Mouse (Mus musculus) kidney, postnatal 0 days (tissue): ENCODE data around the gene Polr3c. TPM values are rescaled to one million over a fixed set of nuclear protein-coding genes. Genes with fewer than 3 reads are reported as not detected.
"Not testable (repeated sequence)": the region's sequence is repeated elsewhere in the genome, so short reads cannot be mapped to it uniquely, and the experiment has no call there.

Experiments
- ATAC-seq: fragments of 200-750 bp; cut with Nextera tagmentation; replicated peaks from 2 replicates; pipeline ENCODE4 v1.8.0; 2017; ENCODE audit warnings: low read depth, moderate number of reproducible peaks, moderate TSS enrichment, moderate library complexity; ENCODE audit not compliant: low FRiP score
- DNase-seq: peaks from one replicate; pipeline ENCODE4 v3.0.0-alpha.2; 2016; ENCODE audit warnings: low spot score
- H3K27ac ChIP-seq: fragments of 300-500 bp; sonication (generic); 2 replicates; pipeline ENCODE4 v1.5.1; 2014; ENCODE audit warnings: mild to moderate bottlenecking
- H3K27me3 ChIP-seq: fragments of 300-500 bp; sonication (generic); 2 replicates; pipeline ENCODE4 v1.6.1; 2014; ENCODE audit warnings: low read length, mixed read lengths; ENCODE audit not compliant: insufficient read depth
- H3K36me3 ChIP-seq: fragments of 300-500 bp; sonication (generic); 2 replicates; pipeline ENCODE4 v1.6.1; 2014; ENCODE audit warnings: low read length, mixed read lengths; ENCODE audit not compliant: insufficient read depth
- H3K4me1 ChIP-seq: fragments of 300-500 bp; sonication (generic); replicated peaks from 2 replicates; pipeline ENCODE4 v1.6.1; 2014; ENCODE audit warnings: antibody characterized with exemption, low read length, mixed read lengths; ENCODE audit not compliant: insufficient read depth
- H3K4me2 ChIP-seq: fragments of 300-500 bp; sonication (generic); 2 replicates; pipeline ENCODE4 v1.6.1; 2014; ENCODE audit warnings: mild to moderate bottlenecking, low read length, moderate library complexity, mixed read lengths
- H3K4me3 ChIP-seq: fragments of 300-500 bp; sonication (generic); replicated peaks from 2 replicates; pipeline ENCODE4 v1.5.1; 2014; ENCODE audit warnings: low read depth, low read length
- H3K9ac ChIP-seq: fragments of 300-500 bp; sonication (generic); 2 replicates; pipeline ENCODE4 v1.6.1; 2014; ENCODE audit warnings: low read depth, low read length
- H3K9me3 ChIP-seq: fragments of 300-500 bp; sonication (generic); replicated peaks from 2 replicates; pipeline ENCODE4 v1.6.1; 2016; ENCODE audit warnings: low read length, inconsistent platforms, mixed read lengths
- CTCF ChIP-seq: IDR thresholded peaks from 2 replicates; pipeline ENCODE4 v1.5.1; 2016; ENCODE audit warnings: antibody characterized with exemption, low read depth, mild to moderate bottlenecking, moderate library complexity
- WGBS: fragments of 180-500 bp; shearing (Covaris S2); extraction: QIAGEN DNeasy Blood & Tissue Kit; methylation state at CpG from one replicate; pipeline ENCODE4 v1.1.7; 2014; 5-methylcytosine and 5-hydroxymethylcytosine counted together
- polyA plus RNA-seq: library from polyadenylated mRNA; unstranded; fragments of >200 nt; fragmentation: Nextera tagmentation; extraction: Ambion mirVana; gene quantifications from 2 replicates; pipeline ENCODE4 v1.2.1, GENCODE M21; 2015

The Polr3c gene
- polyA plus RNA-seq, 1 experiment from 2014 or later: 25.3 TPM

DNA sequence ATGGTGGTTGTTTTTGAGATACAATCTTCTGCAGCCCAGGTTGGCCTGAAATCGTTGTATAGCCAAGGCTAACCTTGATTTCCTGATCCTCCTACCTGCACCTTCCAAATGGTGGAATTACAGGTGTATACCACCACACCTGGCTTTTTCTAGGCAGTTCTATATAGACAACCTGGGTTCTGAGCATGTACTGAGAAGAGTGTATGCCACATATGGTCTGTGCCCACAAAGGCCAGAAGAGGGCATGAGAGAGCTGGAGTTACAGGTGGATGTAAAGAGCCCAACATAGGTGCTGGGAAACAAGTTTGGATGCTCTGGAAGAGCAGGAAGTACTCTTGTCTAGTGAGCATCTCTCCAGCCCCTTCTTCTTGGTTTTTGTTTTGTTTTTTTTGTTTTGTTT, 60.1 kb downstream of the Polr3c start:
- DNase-seq (peak; percentile 45), ATAC-seq (no peak)
- Histone ChIP-seq H3K27me3 (no peaks in the 10 kb centered on the region), H3K27ac (no peak overlapping the region), H3K4me3 (no peak overlapping the region), H3K4me2 (no peak overlapping the region), H3K9me3 (no peaks in the 10 kb centered on the region), H3K36me3 (no peaks in the 10 kb centered on the region), H3K9ac (no peak overlapping the region), H3K4me1 (0 out of 2 replicates have a peak, but pooled peaks cover 3% of the 10 kb centered on the region)
- TF ChIP-seq CTCF: peak; percentile 67
- 52% methylated on average over 1 of the region's 1 CpGs for WGBS

DNA sequence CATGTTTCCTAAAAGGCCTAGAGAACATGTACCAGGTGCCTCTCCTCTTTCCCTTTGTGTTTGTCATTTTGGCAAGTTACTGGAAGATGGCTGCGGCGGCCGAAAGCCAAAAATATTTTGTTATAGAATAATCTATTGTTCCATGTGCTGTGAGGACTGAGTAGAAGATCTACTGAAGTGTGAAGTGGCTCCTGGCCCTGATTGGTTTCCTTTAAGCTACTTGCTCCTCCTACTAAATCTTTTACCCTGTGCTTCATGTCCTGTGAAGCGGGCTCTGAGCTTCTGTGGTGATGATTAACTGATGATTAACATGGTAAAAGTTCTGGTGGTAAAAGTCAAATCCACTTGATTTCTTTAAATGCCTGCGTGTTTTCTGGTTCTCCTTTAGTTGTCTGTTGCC, 60.5 kb downstream of the Polr3c start:
- no peaks in the 10 kb centered on the region for H3K9me3 ChIP-seq
- no peak for DNase-seq
- ATAC-seq: no peak
- no peaks in the 10 kb centered on the region for H3K36me3 ChIP-seq
- no peaks in the 10 kb centered on the region for H3K27me3 ChIP-seq
- H3K9ac ChIP-seq: no peak overlapping the region
- H3K27ac ChIP-seq: no peak overlapping the region
- H3K4me2 ChIP-seq: no peak overlapping the region
- no peak overlapping the region for H3K4me3 ChIP-seq
- WGBS: 82% methylated on average over 5 of the region's 5 CpGs
- no peak for TF ChIP-seq CTCF
- H3K4me1 ChIP-seq: 0 out of 2 replicates have a peak, but pooled peaks cover 3% of the 10 kb centered on the region

DNA sequence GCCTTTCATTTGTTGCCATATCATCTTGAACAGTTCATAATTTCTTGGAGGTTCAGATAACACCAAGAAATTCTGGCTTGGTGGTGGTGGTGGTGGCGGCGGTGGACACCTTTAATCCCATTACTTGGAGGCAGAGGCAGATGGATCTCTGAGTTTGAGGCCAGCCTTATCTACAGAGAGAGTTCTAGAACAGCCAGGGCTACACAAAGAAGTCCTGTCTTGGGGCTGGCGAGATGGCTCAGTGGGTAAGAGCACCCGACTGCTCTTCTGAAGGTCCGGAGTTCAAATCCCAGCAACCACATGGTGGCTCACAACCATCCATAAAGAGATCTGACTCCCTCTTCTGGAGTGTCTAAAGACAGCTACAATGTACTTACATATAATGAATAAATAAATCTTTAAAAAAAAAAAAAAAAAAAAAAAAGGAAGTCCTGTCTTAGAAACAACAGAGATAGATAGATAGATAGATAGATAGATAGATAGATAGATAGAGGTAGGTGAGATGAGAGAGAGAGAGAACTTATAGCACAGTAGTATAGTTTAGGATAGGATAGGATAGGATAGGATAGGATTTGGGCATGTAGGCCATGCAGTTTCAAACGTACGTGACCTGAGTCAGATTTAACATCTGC, 61.6 kb downstream of the Polr3c start:
- not testable (repeated sequence) for H3K4me1 ChIP-seq, H3K9ac ChIP-seq, ATAC-seq, H3K27me3 ChIP-seq, H3K27ac ChIP-seq, H3K9me3 ChIP-seq, H3K4me3 ChIP-seq, H3K36me3 ChIP-seq, DNase-seq, H3K4me2 ChIP-seq
- 92% methylated on average over 7 of the region's 7 CpGs for WGBS

DNA sequence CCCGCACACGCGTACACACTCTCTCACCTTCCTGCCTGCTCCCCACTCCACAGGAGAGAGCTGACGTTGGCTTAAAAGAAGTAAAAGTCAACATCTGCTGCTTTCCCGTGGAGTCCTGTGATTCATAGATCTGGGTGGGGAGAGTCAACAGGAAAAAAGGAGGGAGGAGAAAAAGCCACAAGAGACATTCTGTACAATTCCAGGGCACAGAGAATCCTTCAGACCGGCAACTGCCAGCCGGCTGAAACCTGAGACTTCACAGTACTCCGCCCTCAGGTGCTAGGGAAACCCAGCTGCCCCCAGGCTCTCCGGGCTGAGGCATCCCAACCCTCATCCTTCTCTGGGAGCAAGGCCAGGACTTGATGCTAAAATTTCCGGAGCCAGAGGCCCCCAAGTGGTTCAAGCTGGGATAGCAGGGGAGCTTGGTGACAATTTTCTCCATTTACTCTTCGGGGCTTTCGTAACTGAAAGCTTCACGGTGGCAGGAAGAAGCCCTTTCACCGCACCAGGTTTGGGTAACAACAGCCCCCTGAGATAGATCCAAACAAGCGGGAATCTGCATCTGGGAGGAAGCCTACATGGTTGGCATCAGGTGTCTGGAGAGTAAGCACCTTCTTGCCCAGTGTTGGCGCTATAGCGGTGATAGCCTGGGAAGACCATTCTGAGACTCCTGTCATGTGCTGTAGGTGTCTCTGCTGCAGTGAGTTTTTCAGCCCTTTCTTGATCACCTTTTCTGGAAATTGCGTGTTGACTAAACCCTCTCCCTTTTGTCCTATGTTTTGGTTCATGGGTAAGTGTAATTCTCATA, 63.8 kb downstream of the Polr3c start:
- peak overlapping the region; percentile 28; the same call in 1 of the 2 replicates for H3K9ac ChIP-seq
- H3K4me2 ChIP-seq: peak overlapping the region; percentile 49
- whole genome bisulfite sequencing: 4% methylated on average over 18 of the region's 18 CpGs
- no peak overlapping the region for H3K27ac ChIP-seq
- H3K4me1 ChIP-seq: 0 out of 2 replicates have a peak, but pooled peaks cover 3% of the 10 kb centered on the region
- H3K36me3 ChIP-seq: no peaks in the 10 kb centered on the region
- peak; percentile 92 for ATAC-seq
- peak overlapping the region; percentile 11; the same call in 1 of the 2 replicates for H3K4me3 ChIP-seq
- H3K9me3 ChIP-seq: no peaks in the 10 kb centered on the region
- peak; percentile 95 for DNase-seq
- H3K27me3 ChIP-seq: no peaks in the 10 kb centered on the region
- peak; percentile 82 for TF ChIP-seq CTCF

DNA sequence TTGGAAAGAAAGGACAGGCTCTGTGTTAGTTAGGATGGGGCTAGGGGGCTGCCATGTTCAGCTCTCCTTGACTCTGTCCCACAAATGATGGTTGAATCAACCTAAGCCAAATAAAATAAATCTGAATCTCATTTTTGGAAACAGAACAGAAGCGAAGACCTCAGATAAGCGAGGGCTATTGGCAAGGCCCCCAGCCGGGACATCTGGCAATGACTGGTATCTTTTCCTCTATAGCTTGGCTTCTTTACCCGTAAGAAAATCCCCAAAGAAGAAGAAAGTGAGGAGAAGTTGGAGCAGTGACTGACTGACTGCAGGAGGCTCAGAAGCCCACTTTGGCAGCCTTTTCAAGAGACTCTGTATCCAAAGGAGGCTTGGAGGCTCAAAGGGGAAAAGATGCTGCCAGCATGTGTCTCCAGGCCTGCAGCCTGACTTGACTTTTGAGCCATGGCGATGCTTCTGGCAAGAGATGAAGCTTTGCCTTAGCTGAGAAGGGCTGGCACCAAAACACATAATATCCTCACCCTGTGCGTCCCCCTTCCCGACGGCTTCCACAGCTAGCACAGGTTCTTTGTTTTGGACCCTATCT, 64.6 kb downstream of the Polr3c start:
- Histone ChIP-seq H3K4me2 (peak overlapping the region; percentile 49; the same call in 1 of the 2 replicates), H3K9ac (no peak overlapping the region), H3K27ac (no peak overlapping the region), H3K4me1 (0 out of 2 replicates have a peak, but pooled peaks cover 3% of the 10 kb centered on the region), H3K4me3 (no peak overlapping the region), H3K36me3 (no peaks in the 10 kb centered on the region), H3K27me3 (no peaks in the 10 kb centered on the region), H3K9me3 (no peaks in the 10 kb centered on the region)
- no peak for TF ChIP-seq CTCF
- ATAC-seq: no peak
- 49% methylated on average over 8 of the region's 8 CpGs for WGBS
- no peak for DNase-seq

Other genes with a start within 250 kb of the Polr3c start
- gene Hfe2, start 202.5 kb downstream of the Polr3c start, polyA plus RNA-seq: 0.07 and 0.10 TPM in 2 replicates
- gene Txnip, start 169.7 kb downstream of the Polr3c start, polyA plus RNA-seq: 241 and 254 TPM in 2 replicates
- not detected in 2 replicates for gene Gm16253, start 150.6 kb downstream of the Polr3c start, polyA plus RNA-seq
- gene Polr3gl, start 133.4 kb downstream of the Polr3c start, polyA plus RNA-seq: 26.0 and 28.2 TPM in 2 replicates
- gene Ankrd34a, start 131.0 kb downstream of the Polr3c start, polyA plus RNA-seq: 1.2 and 1.3 TPM in 2 replicates
- gene Lix1l, start 126.5 kb downstream of the Polr3c start, polyA plus RNA-seq: 4.9 and 5.2 TPM in 2 replicates
- 100 and 111 TPM in 2 replicates for gene Rbm8a, start 97.7 kb downstream of the Polr3c start, polyA plus RNA-seq
- 69.4 and 70.1 TPM in 2 replicates for gene Pex11b, start 92.3 kb downstream of the Polr3c start, polyA plus RNA-seq
- gene Gm42957, start 92.2 kb downstream of the Polr3c start, polyA plus RNA-seq: 0.06 TPM in 1 of 2 replicates, not detected in the other
- gene Itga10, start 82.0 kb downstream of the Polr3c start, polyA plus RNA-seq: 0.42 and 0.59 TPM in 2 replicates
- 1.0 and 1.3 TPM in 2 replicates for gene Ankrd35, start 57.5 kb downstream of the Polr3c start, polyA plus RNA-seq
- gene Pias3, start 31.2 kb downstream of the Polr3c start, polyA plus RNA-seq: 38.7 and 39.1 TPM in 2 replicates
- 8.2 and 9.5 TPM in 2 replicates for gene Nudt17, start 19.1 kb downstream of the Polr3c start, polyA plus RNA-seq
- 59.0 and 59.2 TPM in 2 replicates for gene Rnf115, start within 50 bp of the Polr3c start, polyA plus RNA-seq
- 322 and 401 TPM in 2 replicates for gene Pdzk1, start 101.7 kb upstream of the Polr3c start, polyA plus RNA-seq
- gene Cd160, start 101.7 kb upstream of the Polr3c start, polyA plus RNA-seq: 0.06 and 0.09 TPM in 2 replicates
- gene Gja5, start 177.1 kb upstream of the Polr3c start, polyA plus RNA-seq: 12.4 and 14.7 TPM in 2 replicates
- 32.8 and 36.6 TPM in 2 replicates for gene Gpr89, start 177.7 kb upstream of the Polr3c start, polyA plus RNA-seq
- gene Gja8, start 198.4 kb upstream of the Polr3c start, polyA plus RNA-seq: 0.04 and 0.07 TPM in 2 replicates